Mouse (Mus musculus): ENCODE results near the gene Ccdc24. TPM values are rescaled to one million over a fixed set of nuclear protein-coding genes. Genes with fewer than 3 reads are reported as not detected.

Ccdc24 gene
- total RNA-seq (2021): under 1 TPM; 0.36 to 0.55 TPM

GRCm38 (mm10) chr4:117872471-117872886, at the start of gene Ccdc24:
Gene Ccdc24 (minus strand): TSS chr4:117872557.
- no peak for DNase-seq
- intact Hi-C loops (cut with DNase I): no loop called here

GRCm38 (mm10) chr4:117921358-117921757, 49.0 kb upstream of the Ccdc24 start:
- intact Hi-C loops (cut with DNase I): no loop called here
- no peak for DNase-seq

GRCm38 (mm10) chr4:117918762-117919161, 46.4 kb upstream of the Ccdc24 start:
- intact Hi-C loops (cut with DNase I): loop anchor here (2.0 kb wide), 1 partner anchor 84 kb away; the partner anchor contains the start of gene Slc6a9
- no peak for DNase-seq

GRCm38 (mm10) chr4:117918261-117918660, 45.9 kb upstream of the Ccdc24 start:
- DNase-seq: peak; percentile 48 to 55
- intact Hi-C loops (cut with DNase I): loop anchor here (2.0 kb wide), 1 partner anchor 83 kb away; the partner anchor contains the start of gene Slc6a9

- DNase-seq: no peak
- intact Hi-C loops (cut with DNase I): loop anchor here (2.0 kb wide), 1 partner anchor 83 kb away; the partner anchor contains the start of gene Slc6a9
These were observed 45.5 kb upstream of the Ccdc24 start for GRCm38 (mm10) chr4:117917847-117918246.

GRCm38 (mm10) chr4:117917402-117917801, 45.0 kb upstream of the Ccdc24 start:
- no peak for DNase-seq
- intact Hi-C loops (cut with DNase I): no loop called here

GRCm38 (mm10) chr4:117916386-117916785, 44.0 kb upstream of the Ccdc24 start:
- no peak for DNase-seq
- intact Hi-C loops (cut with DNase I): no loop called here

GRCm38 (mm10) chr4:117915489-117916105, 43.2 kb upstream of the Ccdc24 start:
- intact Hi-C loops (cut with DNase I): loop anchor here (2.0 kb wide), 1 partner anchor 25 kb away; no protein-coding TSS in a partner anchor
- DNase-seq: no peak

GRCm38 (mm10) chr4:117914591-117915442, 42.5 kb upstream of the Ccdc24 start, which contains the start of gene Ipo13:
Gene Ipo13 (minus strand): TSS chr4:117914999.
- intact Hi-C loops (cut with DNase I): loop anchor here (2.0 kb wide), 1 partner anchor 24 kb away; no protein-coding TSS in a partner anchor
- peak; percentile 96 to 97 for DNase-seq

- intact Hi-C loops (cut with DNase I): loop anchor here (2.0 kb wide), 1 partner anchor 23 kb away; no protein-coding TSS in a partner anchor
- DNase-seq: peak in 1 of 2 experiments; percentile 37
These were observed 41.7 kb upstream of the Ccdc24 start for GRCm38 (mm10) chr4:117914031-117914430.

- intact Hi-C loops (cut with DNase I): no loop called here
These were observed 41.1 kb upstream of the Ccdc24 start for GRCm38 (mm10) chr4:117913421-117913820.

GRCm38 (mm10) chr4:117912685-117913273, 40.4 kb upstream of the Ccdc24 start:
- DNase-seq: no peak
- intact Hi-C loops (cut with DNase I): no loop called here

More at GRCm38 (mm10) chr4:117913421-117913820, 41.1 kb upstream of the Ccdc24 start:
- DNase-seq: peak; percentile 36 to 41

- no peak for DNase-seq
- intact Hi-C loops (cut with DNase I): no loop called here
These were observed 39.8 kb upstream of the Ccdc24 start for GRCm38 (mm10) chr4:117912131-117912561.

GRCm38 (mm10) chr4:117908834-117909453, 36.6 kb upstream of the Ccdc24 start:
- no peak for DNase-seq
- intact Hi-C loops (cut with DNase I): no loop called here

GRCm38 (mm10) chr4:117906196-117906595, 33.8 kb upstream of the Ccdc24 start:
- intact Hi-C loops (cut with DNase I): no loop called here
- DNase-seq: no peak

GRCm38 (mm10) chr4:117904761-117905160, 32.4 kb upstream of the Ccdc24 start:
- intact Hi-C loops (cut with DNase I): no loop called here
- DNase-seq: no peak

- intact Hi-C loops (cut with DNase I): no loop called here
- no peak for DNase-seq
These were observed 31.7 kb upstream of the Ccdc24 start for GRCm38 (mm10) chr4:117904094-117904493.

- intact Hi-C loops (cut with DNase I): no loop called here
- DNase-seq: no peak
These were observed 25.8 kb upstream of the Ccdc24 start for GRCm38 (mm10) chr4:117898111-117898510.

- intact Hi-C loops (cut with DNase I): no loop called here
- DNase-seq: no peak
These were observed 23.7 kb upstream of the Ccdc24 start for GRCm38 (mm10) chr4:117896031-117896430.

GRCm38 (mm10) chr4:117895339-117895738, 23.0 kb upstream of the Ccdc24 start:
- intact Hi-C loops (cut with DNase I): no loop called here
- no peak for DNase-seq

Data from heart, postnatal 10 days (tissue).